Mouse (Mus musculus): Measurements from ENCODE around the gene Dhrs13. TPM values are rescaled to one million over a fixed set of nuclear protein-coding genes. Genes with fewer than 3 reads are reported as not detected.
A peak's percentile ranks its signal among the peaks of the same experiment; 100 is the strongest.

Gene Dhrs13
- polyA plus RNA-seq, 1 experiment from 2014 or later: 19.4 TPM

DNA sequence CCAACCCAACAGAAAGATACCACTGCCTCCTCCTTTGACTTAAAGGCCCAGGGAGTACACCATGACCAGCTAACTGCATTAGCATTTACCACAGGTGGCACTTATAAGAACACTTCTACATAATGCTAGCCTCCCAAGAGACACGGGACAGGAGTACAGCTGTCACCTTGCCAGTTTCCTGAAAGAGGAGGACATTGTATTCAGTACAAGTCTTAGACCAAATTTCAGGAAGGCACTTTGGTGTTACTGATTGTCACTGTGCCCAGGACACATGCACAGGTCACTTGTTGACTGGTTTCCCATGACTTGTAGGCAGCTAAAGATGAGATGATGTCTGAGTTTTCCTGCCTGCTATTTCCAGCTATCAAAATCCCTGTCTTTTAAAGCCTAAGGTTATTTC, 36.5 kb upstream of the Dhrs13 start:
- DNase-seq (ENCODE audit: low spot score) (no peak), ATAC-seq (ENCODE audit: insufficient read depth, low FRiP score, low TSS enrichment) (no peak)
- Histone ChIP-seq H3K4me2 (ENCODE audit: low read depth) (no peak overlapping the region), H3K36me3 (ENCODE audit: control insufficient read depth, insufficient read depth, low read length) (peaks cover 2% of the 10 kb centered on the region; the same call in 1 of the 2 replicates), H3K27me3 (ENCODE audit: control insufficient read depth, insufficient read depth, low read length) (no peaks in the 10 kb centered on the region), H3K27ac (ENCODE audit: low read depth, low read length) (no peak overlapping the region), H3K4me1 (ENCODE audit: control insufficient read depth, insufficient read depth, low read length) (no peaks in the 10 kb centered on the region), H3K9me3 (ENCODE audit: control insufficient read depth, low read length) (no peaks in the 10 kb centered on the region), H3K9ac (ENCODE audit: low read length) (no peak overlapping the region), H3K4me3 (ENCODE audit: low read depth, low read length) (no peak overlapping the region)
- WGBS: 89% methylated on average over 1 of the region's 1 CpGs

DNA sequence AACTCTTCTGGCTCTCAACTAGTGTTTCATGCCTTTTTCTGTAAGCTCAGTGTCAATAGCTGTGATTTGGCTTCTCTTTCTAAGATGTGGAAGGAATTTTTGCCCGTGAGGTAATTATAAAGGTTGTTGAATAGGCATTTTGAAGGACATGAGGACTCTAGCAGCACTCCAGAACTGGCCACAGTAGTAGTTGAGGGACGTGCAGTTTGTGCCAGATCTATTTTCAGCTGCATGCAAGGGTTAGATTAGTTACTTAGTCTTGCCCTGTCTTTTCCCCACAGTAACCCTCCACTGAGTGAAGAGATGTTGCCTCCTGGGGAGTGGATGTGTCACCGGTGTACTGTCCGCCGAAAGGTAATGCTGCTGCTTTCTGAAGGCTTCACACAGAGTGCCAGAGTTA, 25.6 kb upstream of the Dhrs13 start:
- no peaks in the 10 kb centered on the region for H3K4me1 ChIP-seq (ENCODE audit: control insufficient read depth, insufficient read depth, low read length)
- no peak overlapping the region for H3K27ac ChIP-seq (ENCODE audit: low read depth, low read length)
- H3K27me3 ChIP-seq (ENCODE audit: control insufficient read depth, insufficient read depth, low read length): no peaks in the 10 kb centered on the region
- H3K36me3 ChIP-seq (ENCODE audit: control insufficient read depth, insufficient read depth, low read length): peaks cover 24% of the 10 kb centered on the region
- H3K9me3 ChIP-seq (ENCODE audit: control insufficient read depth, low read length): no peaks in the 10 kb centered on the region
- H3K9ac ChIP-seq (ENCODE audit: low read length): no peak overlapping the region
- 95% methylated on average over 5 of the region's 5 CpGs for WGBS
- no peak overlapping the region for H3K4me2 ChIP-seq (ENCODE audit: low read depth)
- H3K4me3 ChIP-seq (ENCODE audit: low read depth, low read length): no peak overlapping the region
- DNase-seq (ENCODE audit: low spot score) (no peak), ATAC-seq (ENCODE audit: insufficient read depth, low FRiP score, low TSS enrichment) (no peak)

DNA sequence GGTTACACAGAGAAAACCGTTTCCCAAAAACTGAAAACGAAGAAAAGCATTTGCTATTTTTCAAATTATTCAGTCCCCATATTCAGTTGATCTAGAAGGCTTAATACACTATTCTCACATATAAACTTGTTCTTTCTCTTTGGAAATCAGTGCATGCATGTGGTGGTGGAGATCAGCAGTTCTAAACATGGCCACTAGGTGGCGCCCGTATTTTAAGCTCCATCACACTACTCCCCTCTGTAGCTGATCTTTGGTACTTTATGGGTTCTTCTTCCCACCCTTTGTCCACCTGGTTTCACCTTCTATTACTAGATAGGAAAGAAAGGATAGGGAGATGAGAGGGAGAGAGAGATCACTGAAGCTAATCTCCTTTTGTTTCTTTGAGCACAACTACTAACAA, 12.4 kb upstream of the Dhrs13 start:
- Histone ChIP-seq H3K27me3 (ENCODE audit: control insufficient read depth, insufficient read depth, low read length) (no peaks in the 10 kb centered on the region), H3K36me3 (ENCODE audit: control insufficient read depth, insufficient read depth, low read length) (peaks cover 47% of the 10 kb centered on the region), H3K9me3 (ENCODE audit: control insufficient read depth, low read length) (no peaks in the 10 kb centered on the region), H3K27ac (ENCODE audit: low read depth, low read length) (no peak overlapping the region), H3K4me1 (ENCODE audit: control insufficient read depth, insufficient read depth, low read length) (no peaks in the 10 kb centered on the region), H3K9ac (ENCODE audit: low read length) (no peak overlapping the region), H3K4me3 (ENCODE audit: low read depth, low read length) (no peak overlapping the region), H3K4me2 (ENCODE audit: low read depth) (no peak overlapping the region)
- ATAC-seq (ENCODE audit: insufficient read depth, low FRiP score, low TSS enrichment) (no peak), DNase-seq (ENCODE audit: low spot score) (peak; percentile 78)
- 19% methylated on average over 4 of the region's 4 CpGs for WGBS

GRCm38 (mm10) chr11:78023607-78024006, 8.5 kb upstream of the Dhrs13 start:
- DNase-seq (ENCODE audit: low spot score): peak; percentile 28
- H3K9ac ChIP-seq (ENCODE audit: low read length): no peak overlapping the region
- no peaks in the 10 kb centered on the region for H3K27me3 ChIP-seq (ENCODE audit: control insufficient read depth, insufficient read depth, low read length)
- no peak overlapping the region for H3K4me2 ChIP-seq (ENCODE audit: low read depth)
- WGBS: 89% methylated on average over 8 of the region's 8 CpGs
- H3K36me3 ChIP-seq (ENCODE audit: control insufficient read depth, insufficient read depth, low read length): peaks cover 46% of the 10 kb centered on the region
- H3K9me3 ChIP-seq (ENCODE audit: control insufficient read depth, low read length): no peaks in the 10 kb centered on the region
- no peak for ATAC-seq (ENCODE audit: insufficient read depth, low FRiP score, low TSS enrichment)
- no peaks in the 10 kb centered on the region for H3K4me1 ChIP-seq (ENCODE audit: control insufficient read depth, insufficient read depth, low read length)
- no peak overlapping the region for H3K27ac ChIP-seq (ENCODE audit: low read depth, low read length)
- H3K4me3 ChIP-seq (ENCODE audit: low read depth, low read length): no peak overlapping the region

DNA sequence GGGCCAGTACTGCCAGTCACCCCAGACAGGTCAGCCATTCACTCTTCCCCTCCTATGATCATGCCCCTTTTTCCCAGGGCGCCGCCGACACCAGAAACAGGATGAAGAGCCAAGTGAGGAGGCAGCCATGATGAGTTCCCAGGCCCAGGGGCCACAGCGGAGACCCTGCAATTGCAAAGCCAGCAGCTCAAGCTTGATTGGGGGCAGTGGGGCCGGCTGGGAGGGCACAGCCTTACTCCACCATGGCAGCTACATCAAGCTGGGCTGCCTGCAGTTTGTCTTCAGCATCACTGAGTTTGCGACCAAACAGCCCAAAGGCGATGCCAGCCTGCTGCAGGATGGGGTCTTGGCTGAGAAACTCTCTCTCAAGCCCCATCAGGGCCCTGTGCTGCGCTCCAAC, 2.8 kb upstream of the Dhrs13 start:
- WGBS: 84% methylated on average over 8 of the region's 8 CpGs
- ATAC-seq (ENCODE audit: insufficient read depth, low FRiP score, low TSS enrichment): no peak
- H3K4me1 ChIP-seq (ENCODE audit: control insufficient read depth, insufficient read depth, low read length): peaks cover 4% of the 10 kb centered on the region

GRCm38 (mm10) chr11:78030600-78030999, 1.5 kb upstream of the Dhrs13 start:
- WGBS: 72% methylated on average over 2 of the region's 2 CpGs

More for the DNA sequence above, 2.8 kb upstream of the Dhrs13 start:
- Histone ChIP-seq H3K4me2 (ENCODE audit: low read depth) (no peak overlapping the region), H3K9me3 (ENCODE audit: control insufficient read depth, low read length) (no peaks in the 10 kb centered on the region), H3K27me3 (ENCODE audit: control insufficient read depth, insufficient read depth, low read length) (no peaks in the 10 kb centered on the region), H3K27ac (ENCODE audit: low read depth, low read length) (no peak overlapping the region), H3K4me3 (ENCODE audit: low read depth, low read length) (no peak overlapping the region), H3K9ac (ENCODE audit: low read length) (no peak overlapping the region), H3K36me3 (ENCODE audit: control insufficient read depth, insufficient read depth, low read length) (peaks cover 27% of the 10 kb centered on the region)
- DNase-seq (ENCODE audit: low spot score): no peak

DNA sequence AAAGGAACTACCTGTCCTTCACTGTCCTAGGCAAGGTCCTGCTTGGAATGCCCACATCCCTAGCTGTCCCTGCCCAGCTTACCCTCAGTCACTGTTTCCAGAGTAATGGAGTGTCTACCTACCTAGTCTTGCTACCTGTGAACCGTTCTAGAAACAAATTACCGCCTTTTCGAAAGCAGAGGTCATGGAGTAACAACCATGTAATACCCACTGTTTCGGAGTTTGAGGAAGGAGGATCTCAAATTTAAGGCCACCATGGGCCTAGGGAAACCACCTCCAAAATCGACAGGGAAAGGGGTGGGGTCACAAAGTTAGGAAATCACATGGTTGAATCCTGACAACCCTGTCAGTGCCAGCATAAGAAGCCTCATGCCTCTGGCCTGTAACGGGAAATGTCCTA, 691 bp upstream of the Dhrs13 start:
- Histone ChIP-seq H3K4me3 (ENCODE audit: low read depth, low read length) (no peak overlapping the region), H3K9ac (ENCODE audit: low read length) (no peak overlapping the region), H3K27ac (ENCODE audit: low read depth, low read length) (no peak overlapping the region)

More at GRCm38 (mm10) chr11:78030600-78030999, 1.5 kb upstream of the Dhrs13 start:
- Histone ChIP-seq H3K4me3 (ENCODE audit: low read depth, low read length) (no peak overlapping the region), H3K27me3 (ENCODE audit: control insufficient read depth, insufficient read depth, low read length) (no peaks in the 10 kb centered on the region), H3K9ac (ENCODE audit: low read length) (no peak overlapping the region), H3K4me1 (ENCODE audit: control insufficient read depth, insufficient read depth, low read length) (peaks cover 4% of the 10 kb centered on the region), H3K4me2 (ENCODE audit: low read depth) (no peak overlapping the region), H3K27ac (ENCODE audit: low read depth, low read length) (no peak overlapping the region), H3K36me3 (ENCODE audit: control insufficient read depth, insufficient read depth, low read length) (peaks cover 19% of the 10 kb centered on the region), H3K9me3 (ENCODE audit: control insufficient read depth, low read length) (no peaks in the 10 kb centered on the region)
- no peak for ATAC-seq (ENCODE audit: insufficient read depth, low FRiP score, low TSS enrichment)
- no peak for DNase-seq (ENCODE audit: low spot score)

DNA sequence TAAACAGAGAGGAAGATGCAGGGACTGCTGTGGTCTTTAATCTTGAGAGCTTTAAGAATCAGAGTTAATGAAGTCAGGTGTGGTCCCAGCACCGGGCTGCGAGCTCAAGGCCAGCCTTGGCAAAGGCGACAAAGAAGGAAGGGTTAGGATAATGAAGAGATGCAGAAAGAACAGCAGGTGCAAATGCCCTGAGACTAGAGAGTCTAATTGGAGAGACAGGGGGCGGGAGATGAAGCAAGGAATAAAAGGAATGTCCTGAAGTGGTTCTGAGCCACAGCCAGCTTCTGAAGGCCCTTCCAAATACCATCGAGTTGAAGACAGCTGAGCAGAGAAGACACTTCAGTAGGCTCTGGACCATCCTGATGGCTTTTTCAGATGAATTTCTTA, 722 bp downstream of the Dhrs13 start:
- WGBS: 14% methylated on average over 5 of the region's 5 CpGs
- peaks cover 10% of the 10 kb centered on the region for H3K36me3 ChIP-seq (ENCODE audit: control insufficient read depth, insufficient read depth, low read length)
- ATAC-seq (ENCODE audit: insufficient read depth, low FRiP score, low TSS enrichment) (no peak), DNase-seq (ENCODE audit: low spot score) (no peak)
- no peaks in the 10 kb centered on the region for H3K27me3 ChIP-seq (ENCODE audit: control insufficient read depth, insufficient read depth, low read length)
- H3K27ac ChIP-seq (ENCODE audit: low read depth, low read length): peak overlapping the region; percentile 79
- H3K4me1 ChIP-seq (ENCODE audit: control insufficient read depth, insufficient read depth, low read length): peaks cover 9% of the 10 kb centered on the region
- peak overlapping the region; percentile 64 for H3K4me3 ChIP-seq (ENCODE audit: low read depth, low read length)
- no peaks in the 10 kb centered on the region for H3K9me3 ChIP-seq (ENCODE audit: control insufficient read depth, low read length)
- H3K9ac ChIP-seq (ENCODE audit: low read length): peak overlapping the region; percentile 84
- peak overlapping the region; percentile 73 for H3K4me2 ChIP-seq (ENCODE audit: low read depth)

More for the DNA sequence above, 691 bp upstream of the Dhrs13 start:
- DNase-seq (ENCODE audit: low spot score) (no peak), ATAC-seq (ENCODE audit: insufficient read depth, low FRiP score, low TSS enrichment) (no peak)
- Histone ChIP-seq H3K36me3 (ENCODE audit: control insufficient read depth, insufficient read depth, low read length) (peaks cover 16% of the 10 kb centered on the region), H3K4me2 (ENCODE audit: low read depth) (peak overlapping the region; percentile 73), H3K9me3 (ENCODE audit: control insufficient read depth, low read length) (no peaks in the 10 kb centered on the region), H3K4me1 (ENCODE audit: control insufficient read depth, insufficient read depth, low read length) (peaks cover 4% of the 10 kb centered on the region), H3K27me3 (ENCODE audit: control insufficient read depth, insufficient read depth, low read length) (no peaks in the 10 kb centered on the region)
- WGBS: 40% methylated on average over 6 of the region's 6 CpGs

- no peaks in the 10 kb centered on the region for H3K9me3 ChIP-seq (ENCODE audit: control insufficient read depth, low read length)
- H3K36me3 ChIP-seq (ENCODE audit: control insufficient read depth, insufficient read depth, low read length): peaks cover 4% of the 10 kb centered on the region
- 91% methylated on average over 23 of the region's 23 CpGs for WGBS
- H3K4me2 ChIP-seq (ENCODE audit: low read depth): no peak overlapping the region
- ATAC-seq (ENCODE audit: insufficient read depth, low FRiP score, low TSS enrichment): no peak
- H3K27me3 ChIP-seq (ENCODE audit: control insufficient read depth, insufficient read depth, low read length): no peaks in the 10 kb centered on the region
- no peak overlapping the region for H3K9ac ChIP-seq (ENCODE audit: low read length)
- no peak overlapping the region for H3K27ac ChIP-seq (ENCODE audit: low read depth, low read length)
- no peak overlapping the region for H3K4me3 ChIP-seq (ENCODE audit: low read depth, low read length)
- H3K4me1 ChIP-seq (ENCODE audit: control insufficient read depth, insufficient read depth, low read length): peaks cover 17% of the 10 kb centered on the region
- DNase-seq (ENCODE audit: low spot score): no peak
Observed at GRCm38 (mm10) chr11:78033931-78034617, 2.0 kb downstream of the Dhrs13 start.
